Mouse (Mus musculus) midbrain, embryonic 13.5 days (tissue): ENCODE measurements around the gene Rab3c. TPM values are rescaled to one million over a fixed set of nuclear protein-coding genes. Genes with fewer than 3 reads are reported as not detected.

Experiments
- ATAC-seq: fragments of 200-750 bp; cut with Nextera tagmentation; 2 replicates; pipeline ENCODE4 v1.8.0; 2017; ENCODE audit warnings: mild to moderate bottlenecking, moderate TSS enrichment, moderate library complexity
- H3K27ac ChIP-seq: fragments of 300-500 bp; sonication (generic); 2 replicates; pipeline ENCODE4 v1.5.1; 2015; ENCODE audit warnings: inconsistent platforms, mild to moderate bottlenecking, moderate library complexity
- H3K27me3 ChIP-seq: fragments of 300-500 bp; sonication (generic); 2 replicates; pipeline ENCODE4 v1.6.1; 2015; ENCODE audit warnings: mild to moderate bottlenecking, inconsistent platforms
- H3K36me3 ChIP-seq: fragments of 300-500 bp; sonication (generic); 2 replicates; pipeline ENCODE4 v1.6.1; 2015; ENCODE audit warnings: mild to moderate bottlenecking, inconsistent platforms
- H3K4me1 ChIP-seq: fragments of 300-500 bp; sonication (generic); replicated peaks from 2 replicates; pipeline ENCODE4 v1.6.1; 2015; ENCODE audit warnings: inconsistent platforms
- H3K4me2 ChIP-seq: fragments of 300-500 bp; sonication (generic); replicated peaks from 2 replicates; pipeline ENCODE4 v1.6.1; 2015; ENCODE audit warnings: moderate library complexity, mild to moderate bottlenecking, inconsistent platforms
- H3K4me3 ChIP-seq: fragments of 300-500 bp; sonication (generic); replicated peaks from 2 replicates; pipeline ENCODE4 v1.5.1; 2015; ENCODE audit warnings: mild to moderate bottlenecking, inconsistent platforms
- H3K9ac ChIP-seq: fragments of 300-500 bp; sonication (generic); replicated peaks from 2 replicates; pipeline ENCODE4 v1.6.1; 2015; ENCODE audit warnings: mild to moderate bottlenecking, inconsistent platforms
- H3K9me3 ChIP-seq: fragments of 300-500 bp; sonication (generic); 2 replicates; pipeline ENCODE4 v1.6.1; 2016; ENCODE audit warnings: mild to moderate bottlenecking, inconsistent platforms
- WGBS: fragments of 180-500 bp; shearing (Covaris S2); methylation state at CpG from one replicate; pipeline ENCODE4 v1.1.7; 2015; 5-methylcytosine and 5-hydroxymethylcytosine counted together
- polyA plus RNA-seq: library from polyadenylated mRNA; unstranded; fragments of >200 nt; fragmentation: Nextera tagmentation; extraction: Ambion mirVana; gene quantifications from 2 replicates; pipeline ENCODE4 v1.2.1, GENCODE M21; 2015

Rab3c gene
- polyA plus RNA-seq, 1 experiment from 2014 or later = 215 TPM

GRCm38 (mm10) chr13:110175651-110176050, 105.1 kb downstream of the Rab3c start:
- H3K27ac ChIP-seq = no peak overlapping the region
- H3K27me3 ChIP-seq = no peaks in the 10 kb centered on the region
- ATAC-seq = no peak
- no peaks in the 10 kb centered on the region for H3K9me3 ChIP-seq
- H3K36me3 ChIP-seq = no peaks in the 10 kb centered on the region; the same call in 1 of the 2 replicates
- H3K4me3 ChIP-seq = no peak overlapping the region
- WGBS = 83% methylated on average over 6 of the region's 6 CpGs
- no peak overlapping the region for H3K4me2 ChIP-seq
- H3K4me1 ChIP-seq = 0 out of 2 replicates have a peak, but pooled peaks cover 7% of the 10 kb centered on the region
- no peak overlapping the region for H3K9ac ChIP-seq

GRCm38 (mm10) chr13:110169669-110170068, 111.1 kb downstream of the Rab3c start:
- no peak overlapping the region for H3K9ac ChIP-seq
- no peak overlapping the region for H3K4me2 ChIP-seq
- 27% methylated on average over 3 of the region's 3 CpGs for WGBS
- no peaks in the 10 kb centered on the region for H3K36me3 ChIP-seq
- H3K4me1 ChIP-seq = peaks cover 46% of the 10 kb centered on the region
- H3K9me3 ChIP-seq = no peaks in the 10 kb centered on the region
- H3K27me3 ChIP-seq = no peaks in the 10 kb centered on the region
- no peak for ATAC-seq
- H3K27ac ChIP-seq = peak overlapping the region; percentile 73
- no peak overlapping the region for H3K4me3 ChIP-seq

GRCm38 (mm10) chr13:110169152-110169551, 111.6 kb downstream of the Rab3c start:
- Histone ChIP-seq H3K27ac (peak overlapping the region; percentile 73), H3K4me3 (no peak overlapping the region), H3K9ac (no peak overlapping the region), H3K36me3 (no peaks in the 10 kb centered on the region), H3K27me3 (no peaks in the 10 kb centered on the region), H3K9me3 (no peaks in the 10 kb centered on the region), H3K4me1 (peaks cover 46% of the 10 kb centered on the region), H3K4me2 (no peak overlapping the region)
- no peak for ATAC-seq
- 18% methylated on average over 4 of the region's 4 CpGs for WGBS

GRCm38 (mm10) chr13:110168570-110168969, 112.2 kb downstream of the Rab3c start:
- whole genome bisulfite sequencing = 77% methylated on average over 4 of the region's 4 CpGs
- no peaks in the 10 kb centered on the region for H3K36me3 ChIP-seq
- no peaks in the 10 kb centered on the region for H3K27me3 ChIP-seq
- no peak overlapping the region for H3K9ac ChIP-seq
- H3K27ac ChIP-seq = peak overlapping the region; percentile 72
- H3K4me1 ChIP-seq = peaks cover 46% of the 10 kb centered on the region
- H3K4me2 ChIP-seq = no peak overlapping the region
- no peak for ATAC-seq
- H3K9me3 ChIP-seq = no peaks in the 10 kb centered on the region
- H3K4me3 ChIP-seq = no peak overlapping the region

GRCm38 (mm10) chr13:110166622-110167330, 114.0 kb downstream of the Rab3c start:
- Histone ChIP-seq H3K9me3 (no peaks in the 10 kb centered on the region), H3K4me2 (no peak overlapping the region), H3K27ac (peak overlapping the region; percentile 49), H3K27me3 (no peaks in the 10 kb centered on the region), H3K36me3 (no peaks in the 10 kb centered on the region), H3K4me1 (peaks cover 46% of the 10 kb centered on the region), H3K4me3 (no peak overlapping the region), H3K9ac (no peak overlapping the region)
- WGBS = 53% methylated on average over 3 of the region's 3 CpGs
- ATAC-seq = peak; percentile 88

- H3K4me2 ChIP-seq = no peak overlapping the region
- no peak overlapping the region for H3K4me3 ChIP-seq
- ATAC-seq = no peak
- peaks cover 44% of the 10 kb centered on the region for H3K4me1 ChIP-seq
- no peaks in the 10 kb centered on the region for H3K9me3 ChIP-seq
- peak overlapping the region; percentile 55; the same call in 1 of the 2 replicates for H3K27ac ChIP-seq
- H3K27me3 ChIP-seq = no peaks in the 10 kb centered on the region
- no peaks in the 10 kb centered on the region for H3K36me3 ChIP-seq
- WGBS = 41% methylated on average over 4 of the region's 4 CpGs
- H3K9ac ChIP-seq = no peak overlapping the region
These were observed 120.8 kb downstream of the Rab3c start for GRCm38 (mm10) chr13:110159980-110160379.

- H3K36me3 ChIP-seq = no peaks in the 10 kb centered on the region
- WGBS = 42% methylated on average over 7 of the region's 7 CpGs
- H3K27ac ChIP-seq = peak overlapping the region; percentile 87
- H3K4me1 ChIP-seq = peaks cover 44% of the 10 kb centered on the region
- H3K9me3 ChIP-seq = no peaks in the 10 kb centered on the region
- no peaks in the 10 kb centered on the region for H3K27me3 ChIP-seq
- H3K4me3 ChIP-seq = no peak overlapping the region
- peak; percentile 65 for ATAC-seq
- no peak overlapping the region for H3K4me2 ChIP-seq
- H3K9ac ChIP-seq = no peak overlapping the region
These were observed 121.9 kb downstream of the Rab3c start for GRCm38 (mm10) chr13:110158588-110159519.

- Histone ChIP-seq H3K36me3 (no peaks in the 10 kb centered on the region), H3K4me2 (no peak overlapping the region), H3K9me3 (no peaks in the 10 kb centered on the region), H3K4me3 (no peak overlapping the region), H3K27me3 (no peaks in the 10 kb centered on the region), H3K9ac (peak overlapping the region; percentile 28; the same call in 1 of the 2 replicates), H3K27ac (peak overlapping the region; percentile 81), H3K4me1 (peaks cover 21% of the 10 kb centered on the region)
- 62% methylated on average over 3 of the region's 3 CpGs for WGBS
- 0 out of 2 replicates have a peak, but pooled peaks have one; percentile 48 for ATAC-seq
These were observed 135.3 kb downstream of the Rab3c start for GRCm38 (mm10) chr13:110145545-110145944.

- Histone ChIP-seq H3K27ac (peak overlapping the region; percentile 81), H3K36me3 (no peaks in the 10 kb centered on the region), H3K27me3 (no peaks in the 10 kb centered on the region), H3K9me3 (no peaks in the 10 kb centered on the region), H3K4me3 (no peak overlapping the region), H3K4me2 (0 out of 2 replicates have a peak overlapping the region, but pooled peaks have one; percentile 9), H3K9ac (no peak overlapping the region), H3K4me1 (peaks cover 19% of the 10 kb centered on the region)
- ATAC-seq = peak; percentile 66; the same call in 1 of the 2 replicates
- WGBS = 44% methylated on average over 8 of the region's 8 CpGs
These were observed 135.8 kb downstream of the Rab3c start for GRCm38 (mm10) chr13:110145019-110145418.

GRCm38 (mm10) chr13:110139339-110139738, 141.5 kb downstream of the Rab3c start:
- Histone ChIP-seq H3K9ac (no peak overlapping the region), H3K4me2 (no peak overlapping the region), H3K36me3 (no peaks in the 10 kb centered on the region), H3K4me1 (peaks cover 18% of the 10 kb centered on the region), H3K9me3 (no peaks in the 10 kb centered on the region), H3K27me3 (no peaks in the 10 kb centered on the region), H3K4me3 (no peak overlapping the region), H3K27ac (no peak overlapping the region; the same call in 1 of the 2 replicates)
- ATAC-seq = no peak
- 78% methylated on average over 5 of the region's 5 CpGs for WGBS

GRCm38 (mm10) chr13:110138644-110139043, 142.2 kb downstream of the Rab3c start:
- WGBS = 83% methylated on average over 5 of the region's 5 CpGs

More at GRCm38 (mm10) chr13:110138644-110139043, 142.2 kb downstream of the Rab3c start:
- no peaks in the 10 kb centered on the region for H3K27me3 ChIP-seq
- H3K4me2 ChIP-seq = no peak overlapping the region
- H3K4me3 ChIP-seq = no peak overlapping the region
- H3K4me1 ChIP-seq = peaks cover 14% of the 10 kb centered on the region
- H3K27ac ChIP-seq = no peak overlapping the region
- no peaks in the 10 kb centered on the region for H3K36me3 ChIP-seq
- no peaks in the 10 kb centered on the region for H3K9me3 ChIP-seq
- no peak for ATAC-seq
- H3K9ac ChIP-seq = no peak overlapping the region
